Mouse (Mus musculus): ENCODE measurements around the gene Tubb2b. TPM values are rescaled to one million over a fixed set of nuclear protein-coding genes. Genes with fewer than 3 reads are reported as not detected.
A peak's percentile ranks its signal among the peaks of the same experiment; 100 is the strongest.

Tubb2b gene
- polyA plus RNA-seq, 1 experiment from 2014 or later = 25.2 TPM

DNA sequence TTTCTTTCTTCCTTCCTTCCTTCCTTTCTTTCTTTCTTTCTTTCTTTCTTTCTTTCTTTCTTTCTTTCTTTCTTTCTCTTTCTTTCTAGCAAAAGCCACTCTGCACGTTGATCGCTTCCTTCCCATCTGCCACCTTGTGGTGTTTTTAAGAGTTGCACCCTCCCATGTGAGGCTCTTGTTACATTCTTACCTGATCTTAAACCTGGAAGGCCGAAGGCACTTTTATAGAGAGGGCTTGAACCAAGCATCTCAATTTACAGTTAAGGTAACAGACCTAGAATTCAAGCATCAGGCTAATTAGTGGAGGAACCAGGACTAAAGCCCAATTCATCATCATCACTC is 24.6 kb upstream of the Tubb2b start:
- no peak overlapping the region for H3K9ac ChIP-seq (ENCODE audit: low read depth, low read length)
- no peaks in the 10 kb centered on the region for H3K27me3 ChIP-seq (ENCODE audit: control insufficient read depth, insufficient read depth, low read length)
- H3K4me1 ChIP-seq (ENCODE audit: control insufficient read depth, insufficient read depth, low read length) = peaks cover 10% of the 10 kb centered on the region
- H3K9me3 ChIP-seq (replicated peaks; ENCODE audit: control insufficient read depth, low read length) = no peaks in the 10 kb centered on the region
- H3K4me3 ChIP-seq (ENCODE audit: low read depth, low read length) = no peak overlapping the region
- no peak for ATAC-seq (replicated peaks; ENCODE audit: insufficient number of reproducible peaks, low FRiP score, low TSS enrichment)
- H3K4me2 ChIP-seq = no peak overlapping the region
- 38% methylated on average over 3 of the region's 3 CpGs for WGBS (ENCODE audit: insufficient replicate concordance)
- H3K36me3 ChIP-seq (ENCODE audit: control insufficient read depth, insufficient read depth, low read length) = no peaks in the 10 kb centered on the region
- no peak overlapping the region for H3K27ac ChIP-seq (ENCODE audit: low read depth, low read length)

DNA sequence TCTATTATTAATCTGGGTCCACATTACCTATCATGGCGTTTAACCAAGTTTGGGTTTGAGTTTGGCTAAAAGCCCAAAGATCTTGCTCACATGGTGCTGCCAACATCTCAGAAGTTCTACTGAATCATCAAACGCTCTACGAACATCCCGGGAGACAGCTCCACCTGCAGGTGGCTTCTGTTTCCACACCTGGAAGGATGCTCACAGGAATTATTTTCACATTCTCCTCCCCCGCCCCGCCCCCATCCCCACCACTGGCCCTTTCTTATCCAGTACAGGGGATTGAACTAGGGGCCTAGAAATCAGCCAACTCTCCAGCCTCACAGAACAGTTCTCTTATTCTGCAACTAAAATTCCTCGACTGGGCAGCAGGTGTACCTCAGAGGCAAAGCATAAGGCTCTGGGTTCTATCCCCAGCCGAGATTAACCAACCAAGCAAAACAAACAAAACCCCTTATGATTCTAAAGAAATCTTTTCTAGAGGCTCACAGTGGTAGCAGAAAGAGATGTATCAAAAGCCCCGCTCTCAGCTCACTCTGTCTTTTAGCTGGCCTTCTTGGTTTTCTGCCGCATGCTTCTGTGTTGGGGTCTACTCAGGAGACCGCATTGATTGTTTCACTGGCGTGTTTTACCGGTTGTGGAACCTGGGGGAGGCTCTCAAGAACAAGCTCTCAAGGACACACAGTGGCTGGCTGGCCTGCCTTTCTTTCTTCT is 24.1 kb upstream of the Tubb2b start:
- H3K36me3 ChIP-seq (ENCODE audit: control insufficient read depth, insufficient read depth, low read length) = no peaks in the 10 kb centered on the region
- H3K27ac ChIP-seq (ENCODE audit: low read depth, low read length) = no peak overlapping the region
- WGBS (ENCODE audit: insufficient replicate concordance) = 45% methylated on average over 13 of the region's 13 CpGs
- no peak overlapping the region for H3K9ac ChIP-seq (ENCODE audit: low read depth, low read length)
- H3K4me2 ChIP-seq = no peak overlapping the region
- no peaks in the 10 kb centered on the region for H3K9me3 ChIP-seq (replicated peaks; ENCODE audit: control insufficient read depth, low read length)
- peaks cover 12% of the 10 kb centered on the region for H3K4me1 ChIP-seq (ENCODE audit: control insufficient read depth, insufficient read depth, low read length)
- H3K4me3 ChIP-seq (ENCODE audit: low read depth, low read length) = no peak overlapping the region
- ATAC-seq (replicated peaks; ENCODE audit: insufficient number of reproducible peaks, low FRiP score, low TSS enrichment) = no peak
- no peaks in the 10 kb centered on the region for H3K27me3 ChIP-seq (ENCODE audit: control insufficient read depth, insufficient read depth, low read length)

GRCm38 (mm10) chr13:34153254-34154011 is 23.2 kb upstream of the Tubb2b start:
- no peak for ATAC-seq (replicated peaks; ENCODE audit: insufficient number of reproducible peaks, low FRiP score, low TSS enrichment)
- H3K27ac ChIP-seq (ENCODE audit: low read depth, low read length) = no peak overlapping the region

GRCm38 (mm10) chr13:34152695-34153094 is 22.4 kb upstream of the Tubb2b start:
- H3K4me1 ChIP-seq (ENCODE audit: control insufficient read depth, insufficient read depth, low read length) = peaks cover 18% of the 10 kb centered on the region

More at GRCm38 (mm10) chr13:34153254-34154011, 23.2 kb upstream of the Tubb2b start:
- H3K36me3 ChIP-seq (ENCODE audit: control insufficient read depth, insufficient read depth, low read length) = no peaks in the 10 kb centered on the region
- H3K4me1 ChIP-seq (ENCODE audit: control insufficient read depth, insufficient read depth, low read length) = peaks cover 13% of the 10 kb centered on the region
- no peak overlapping the region for H3K9ac ChIP-seq (ENCODE audit: low read depth, low read length)
- no peak overlapping the region for H3K4me3 ChIP-seq (ENCODE audit: low read depth, low read length)
- WGBS (ENCODE audit: insufficient replicate concordance) = 77% methylated on average over 4 of the region's 5 CpGs
- no peaks in the 10 kb centered on the region for H3K9me3 ChIP-seq (replicated peaks; ENCODE audit: control insufficient read depth, low read length)
- no peaks in the 10 kb centered on the region for H3K27me3 ChIP-seq (ENCODE audit: control insufficient read depth, insufficient read depth, low read length)
- H3K4me2 ChIP-seq = no peak overlapping the region

DNA sequence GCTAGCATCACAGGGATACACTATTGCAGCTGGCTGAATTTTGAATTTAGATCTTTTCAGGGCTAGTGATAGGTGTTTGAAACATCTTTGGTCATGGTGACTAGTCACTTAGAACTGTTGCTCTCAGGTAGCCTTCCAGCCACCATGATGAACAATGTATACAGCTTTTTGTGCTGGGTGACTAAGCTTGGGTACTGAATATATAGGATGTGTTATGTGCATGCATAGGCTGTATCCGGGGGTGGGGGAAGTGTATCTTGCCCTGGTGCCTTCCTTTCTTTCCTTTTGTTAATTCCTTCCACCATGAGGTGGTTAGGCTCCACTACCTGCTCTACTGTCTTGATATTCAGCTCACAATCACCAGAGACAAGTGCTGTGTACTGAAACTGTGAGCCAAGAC is 21.2 kb upstream of the Tubb2b start:
- no peak for ATAC-seq (replicated peaks; ENCODE audit: insufficient number of reproducible peaks, low FRiP score, low TSS enrichment)
- 81% methylated on average over 1 of the region's 1 CpGs for WGBS (ENCODE audit: insufficient replicate concordance)
- peaks cover 18% of the 10 kb centered on the region for H3K4me1 ChIP-seq (ENCODE audit: control insufficient read depth, insufficient read depth, low read length)
- H3K4me3 ChIP-seq (ENCODE audit: low read depth, low read length) = no peak overlapping the region
- H3K9ac ChIP-seq (ENCODE audit: low read depth, low read length) = no peak overlapping the region
- H3K4me2 ChIP-seq = no peak overlapping the region
- no peaks in the 10 kb centered on the region for H3K27me3 ChIP-seq (ENCODE audit: control insufficient read depth, insufficient read depth, low read length)
- H3K36me3 ChIP-seq (ENCODE audit: control insufficient read depth, insufficient read depth, low read length) = no peaks in the 10 kb centered on the region
- no peaks in the 10 kb centered on the region for H3K9me3 ChIP-seq (replicated peaks; ENCODE audit: control insufficient read depth, low read length)
- no peak overlapping the region for H3K27ac ChIP-seq (ENCODE audit: low read depth, low read length)

More at GRCm38 (mm10) chr13:34152695-34153094, 22.4 kb upstream of the Tubb2b start:
- 60% methylated on average over 7 of the region's 7 CpGs for WGBS (ENCODE audit: insufficient replicate concordance)
- H3K4me2 ChIP-seq = no peak overlapping the region
- H3K9ac ChIP-seq (ENCODE audit: low read depth, low read length) = no peak overlapping the region
- no peaks in the 10 kb centered on the region for H3K9me3 ChIP-seq (replicated peaks; ENCODE audit: control insufficient read depth, low read length)
- ATAC-seq (replicated peaks; ENCODE audit: insufficient number of reproducible peaks, low FRiP score, low TSS enrichment) = no peak
- no peak overlapping the region for H3K27ac ChIP-seq (ENCODE audit: low read depth, low read length)
- no peaks in the 10 kb centered on the region for H3K36me3 ChIP-seq (ENCODE audit: control insufficient read depth, insufficient read depth, low read length)
- no peak overlapping the region for H3K4me3 ChIP-seq (ENCODE audit: low read depth, low read length)
- no peaks in the 10 kb centered on the region for H3K27me3 ChIP-seq (ENCODE audit: control insufficient read depth, insufficient read depth, low read length)

- peak overlapping the region; percentile 62 for H3K4me2 ChIP-seq
- WGBS (ENCODE audit: insufficient replicate concordance) = 9% methylated on average over 19 of the region's 19 CpGs
- H3K36me3 ChIP-seq (ENCODE audit: control insufficient read depth, insufficient read depth, low read length) = no peaks in the 10 kb centered on the region
- peak overlapping the region; percentile 28 for H3K9ac ChIP-seq (ENCODE audit: low read depth, low read length)
- no peaks in the 10 kb centered on the region for H3K9me3 ChIP-seq (replicated peaks; ENCODE audit: control insufficient read depth, low read length)
- no peak for ATAC-seq (replicated peaks; ENCODE audit: insufficient number of reproducible peaks, low FRiP score, low TSS enrichment)
- peak overlapping the region; percentile 36; the same call in 1 of the 2 replicates for H3K27ac ChIP-seq (ENCODE audit: low read depth, low read length)
- peak overlapping the region; percentile 17 for H3K4me3 ChIP-seq (ENCODE audit: low read depth, low read length)
- H3K4me1 ChIP-seq (ENCODE audit: control insufficient read depth, insufficient read depth, low read length) = peaks cover 18% of the 10 kb centered on the region
- no peaks in the 10 kb centered on the region for H3K27me3 ChIP-seq (ENCODE audit: control insufficient read depth, insufficient read depth, low read length)
Measured at GRCm38 (mm10) chr13:34150271-34151027, 20.2 kb upstream of the Tubb2b start.

GRCm38 (mm10) chr13:34149463-34150176 is 19.4 kb upstream of the Tubb2b start:
- Histone ChIP-seq H3K27me3 (ENCODE audit: control insufficient read depth, insufficient read depth, low read length) (no peaks in the 10 kb centered on the region), H3K9me3 (replicated peaks; ENCODE audit: control insufficient read depth, low read length) (no peaks in the 10 kb centered on the region), H3K9ac (ENCODE audit: low read depth, low read length) (peak overlapping the region; percentile 28; the same call in 1 of the 2 replicates), H3K4me1 (ENCODE audit: control insufficient read depth, insufficient read depth, low read length) (peaks cover 18% of the 10 kb centered on the region), H3K36me3 (ENCODE audit: control insufficient read depth, insufficient read depth, low read length) (no peaks in the 10 kb centered on the region), H3K27ac (ENCODE audit: low read depth, low read length) (peak overlapping the region; percentile 57; the same call in 1 of the 2 replicates), H3K4me2 (peak overlapping the region; percentile 66), H3K4me3 (ENCODE audit: low read depth, low read length) (peak overlapping the region; percentile 33)
- no peak for ATAC-seq (replicated peaks; ENCODE audit: insufficient number of reproducible peaks, low FRiP score, low TSS enrichment)
- WGBS (ENCODE audit: insufficient replicate concordance) = 47% methylated on average over 5 of the region's 5 CpGs
